ENCODE assay signal across 16 mouse cellular contexts in genomic region chr5:77594719-77595118, GRCm38 (mm10).
"Had no signal": no experiment of that assay in that cellular context is flagged by ENCODE, and none has a peak within 500 bp of the region (broad histone marks: within the 10 kb centered on the region; RNA-seq: fewer than 3 reads in every experiment).

No protein-coding gene starts in this region.

- H3K27me3 ChIP-seq: midbrain, embryonic 12.5 days; neural tube, embryonic 13.5 days; neural tube, embryonic 15.5 days; stomach, embryonic 15.5 days had no signal

- H3K36me3 ChIP-seq: midbrain, embryonic 10.5 days; midbrain, embryonic 12.5 days; neural tube, embryonic 13.5 days; neural tube, embryonic 15.5 days; stomach, embryonic 15.5 days had no signal

- H3K4me1 ChIP-seq: midbrain, embryonic 10.5 days; midbrain, embryonic 12.5 days; neural tube, embryonic 13.5 days; neural tube, embryonic 15.5 days; stomach, embryonic 15.5 days had no signal

- DNase-seq: lung, adult 18-20 months; lung, embryonic 14.5 days; lung, postnatal 10 days; lung, postnatal 4 days; midbrain, embryonic 14.5 days; right cerebral cortex, postnatal 14 days; thymus, postnatal 14 days; thymus, postnatal 36 days had no signal

- ATAC-seq: midbrain, embryonic 16.5 days had no signal

- H3K4me3 ChIP-seq: midbrain, embryonic 10.5 days; midbrain, embryonic 12.5 days; myocyte; neural tube, embryonic 13.5 days; neural tube, embryonic 15.5 days; stomach, embryonic 15.5 days had no signal

- H3K9ac ChIP-seq: lung, embryonic 14.5 days; midbrain, embryonic 12.5 days; neural tube, embryonic 13.5 days; neural tube, embryonic 15.5 days; stomach, embryonic 15.5 days had no signal

- H3K4me2 ChIP-seq: lung, embryonic 14.5 days; midbrain, embryonic 12.5 days; neural tube, embryonic 13.5 days; neural tube, embryonic 15.5 days; stomach, embryonic 15.5 days had no signal

- H3K9me3 ChIP-seq: midbrain, embryonic 10.5 days; midbrain, embryonic 12.5 days; stomach, embryonic 15.5 days had no signal

- H3K27ac ChIP-seq: midbrain, embryonic 10.5 days; midbrain, embryonic 12.5 days; neural tube, embryonic 13.5 days; neural tube, embryonic 15.5 days; stomach, embryonic 15.5 days; stomach, postnatal 0 days had no signal
